Mouse (Mus musculus) lung, adult 2 months (tissue): ENCODE results near the gene Pla2g15.

ENCODE experiments used
- CTCF ChIP-seq: fragments of 200-500 bp; IDR thresholded peaks from 2 replicates; pipeline ENCODE4 v1.5.1; 2011; ENCODE audit warnings: mild to moderate bottlenecking, low read length, control low read depth; ENCODE audit not compliant: insufficient read depth
- POLR2A ChIP-seq: fragments of 200-500 bp; IDR thresholded peaks from 2 replicates; pipeline ENCODE4 v1.6.1; 2011; ENCODE audit warnings: low read depth, mild to moderate bottlenecking, control low read depth, low read length, borderline replicate concordance; ENCODE audit errors: extremely low read depth

- no peak for TF ChIP-seq CTCF
- no peak for TF ChIP-seq POLR2A
These were observed 38.2 kb upstream of the Pla2g15 start for GRCm38 (mm10) chr8:106112041-106112440.
